Mouse (Mus musculus): ENCODE measurements around the gene Gapvd1. TPM values are rescaled to one million over a fixed set of nuclear protein-coding genes. Genes with fewer than 3 reads are reported as not detected.
"Not testable (repeated sequence)": the region's sequence is repeated elsewhere in the genome, so short reads cannot be mapped to it uniquely, and the experiment has no call there.

Gene Gapvd1
- 100 to 1,000 TPM in 1 of 2 experiments, 10 to 100 TPM in 1; 93.3 to 109 TPM for total RNA-seq (2021)

DNA sequence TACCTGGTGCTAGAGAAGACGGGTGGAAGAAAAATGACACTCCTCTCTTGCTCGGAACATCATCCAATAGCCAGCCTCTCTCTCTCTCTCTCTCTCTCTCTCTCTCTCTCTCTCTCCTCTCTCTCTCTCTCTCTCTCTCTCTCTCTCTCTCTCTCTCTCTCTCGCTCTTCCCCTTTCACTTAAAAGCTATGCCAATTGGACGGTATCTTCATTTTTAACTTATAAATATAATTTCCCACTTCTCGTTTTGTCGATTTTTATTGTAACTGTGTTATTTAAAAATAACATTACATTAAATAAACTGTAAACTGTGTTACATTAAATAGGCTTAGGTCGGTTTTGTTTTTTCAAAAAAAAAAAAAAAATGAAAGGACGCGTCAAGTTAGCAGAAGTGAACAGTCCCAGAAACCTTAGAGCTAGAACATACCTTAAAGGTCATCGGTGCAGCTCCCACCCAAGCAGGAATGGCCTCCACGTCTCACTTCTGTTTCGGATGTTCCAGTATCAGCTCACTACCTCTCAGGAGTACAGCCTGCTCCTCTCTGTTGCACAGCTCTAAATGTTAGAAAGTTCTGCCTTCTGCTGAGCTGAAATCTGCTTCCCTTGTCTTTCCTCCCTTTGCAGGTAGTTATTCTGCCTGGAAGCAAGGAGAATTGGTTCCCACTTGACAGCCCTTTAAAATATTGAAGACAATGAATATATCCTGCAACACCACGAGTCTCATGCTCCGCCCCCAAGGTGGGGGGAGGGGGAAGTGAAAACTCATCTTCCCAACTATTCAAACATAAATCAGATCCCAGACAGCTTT, at the start of gene Gapvd1:
TSS of gene Gapvd1 (minus strand) at position 682 of the 808 bp plus-strand sequence.
- intact Hi-C loops (cut with DNase I): loop anchor here (2.0 kb wide), 1 partner anchor 16 kb away; the partner anchor contains the start of gene Hspa5

DNA sequence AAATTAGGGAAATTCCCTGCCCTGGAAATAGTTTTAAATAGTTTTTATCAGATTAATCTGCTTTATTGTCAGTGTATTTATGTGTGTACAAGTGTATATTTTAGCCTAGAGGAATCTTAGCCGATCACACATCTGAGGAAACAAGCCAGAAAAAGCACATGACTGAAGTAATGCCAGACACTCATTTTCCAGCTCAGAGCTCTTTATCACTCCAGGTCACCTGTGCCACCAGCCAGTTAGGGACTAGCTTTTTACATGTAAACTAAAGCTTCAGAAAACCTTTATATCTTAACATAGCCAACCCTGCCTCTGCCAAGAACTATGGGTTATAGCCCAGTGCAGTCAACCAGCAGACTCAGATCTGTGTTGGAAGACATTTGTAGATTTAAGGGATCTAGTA, 49.8 kb upstream of the Gapvd1 start:
- DNase-seq (ENCODE audit: low spot score in 2 of 2): no peak
- intact Hi-C loops (cut with DNase I): no loop called here

More for the DNA sequence above, at the start of gene Gapvd1:
- DNase-seq (ENCODE audit: low spot score in 2 of 2): peak in 1 of 2 experiments; percentile 15

DNA sequence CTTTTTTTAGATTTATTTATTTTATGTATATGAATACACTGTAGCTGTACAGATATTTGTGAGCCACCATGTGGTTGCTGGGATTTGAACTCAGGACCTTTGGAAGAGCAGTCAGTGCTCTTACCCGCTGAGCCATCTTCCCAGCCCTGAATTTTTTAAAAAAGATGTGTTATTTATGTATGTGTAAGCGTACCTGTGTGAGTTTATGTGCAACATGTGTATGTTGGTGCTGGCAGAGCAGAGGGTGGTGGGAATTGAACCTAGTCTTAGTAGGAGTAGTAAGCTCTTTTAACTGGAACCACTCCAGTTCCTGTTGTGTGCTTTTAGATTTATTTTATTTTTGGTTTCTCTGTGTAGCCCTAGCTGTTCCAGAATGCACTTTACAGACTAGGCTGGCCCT, 49.1 kb upstream of the Gapvd1 start:
- intact Hi-C loops (cut with DNase I): no loop called here
- DNase-seq (ENCODE audit: low spot score in 2 of 2): no peak

DNA sequence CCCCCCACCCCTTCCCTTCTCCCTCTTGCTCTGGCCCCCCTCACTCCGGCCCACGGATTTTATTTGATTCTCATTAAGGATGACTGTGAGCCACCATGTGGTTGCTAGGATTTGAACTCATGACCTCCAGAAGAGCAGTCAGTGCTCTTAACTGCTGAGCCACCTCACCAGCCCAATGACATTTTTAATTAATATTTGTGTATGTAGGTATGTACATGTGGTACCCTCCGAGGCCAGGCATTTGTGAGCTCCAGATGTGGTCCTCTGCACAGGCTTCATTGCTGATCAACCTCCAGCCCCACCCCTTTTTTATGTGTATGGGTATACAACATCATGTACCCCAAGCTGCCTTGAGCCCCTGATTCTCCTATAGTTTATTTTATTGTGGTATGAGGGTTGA, 48.7 kb upstream of the Gapvd1 start:
- intact Hi-C loops (cut with DNase I): no loop called here
- no peak for DNase-seq (ENCODE audit: low spot score in 2 of 2)

DNA sequence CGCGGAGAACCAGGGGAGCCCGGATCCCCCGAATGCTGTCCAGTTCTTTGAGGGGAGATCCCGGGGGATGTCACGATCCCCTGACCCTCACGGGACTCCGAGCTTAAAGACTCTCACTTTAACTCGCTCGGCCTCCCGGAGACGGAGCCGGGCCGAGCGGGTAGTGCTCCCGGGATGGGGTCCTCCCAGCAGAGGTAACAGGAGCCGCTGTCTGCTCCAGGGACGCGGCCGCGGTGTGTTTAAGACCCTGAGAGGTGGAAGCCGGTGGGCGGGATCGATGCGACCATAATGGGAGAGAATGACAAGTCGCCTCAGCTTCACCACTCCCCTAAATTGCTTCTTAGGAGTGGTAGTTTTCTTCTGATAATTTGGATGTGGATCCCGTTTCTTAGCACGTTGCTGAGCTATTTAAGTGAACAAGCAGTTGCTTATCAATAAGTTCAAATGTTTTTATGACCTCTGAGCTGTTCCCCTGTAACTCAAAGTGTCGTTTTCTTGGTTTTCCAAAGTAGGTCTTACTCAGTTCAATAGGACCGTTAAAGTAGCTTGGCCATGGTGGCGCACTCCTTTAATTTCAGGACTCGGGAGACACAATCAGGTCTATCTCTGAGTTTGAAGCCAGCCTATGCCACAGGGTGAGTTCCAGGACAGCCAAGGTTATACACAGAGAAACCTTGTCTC, 47.7 kb upstream of the Gapvd1 start:
- DNase-seq (ENCODE audit: low spot score in 2 of 2); intact Hi-C loops (cut with DNase I): not testable (repeated sequence)

DNA sequence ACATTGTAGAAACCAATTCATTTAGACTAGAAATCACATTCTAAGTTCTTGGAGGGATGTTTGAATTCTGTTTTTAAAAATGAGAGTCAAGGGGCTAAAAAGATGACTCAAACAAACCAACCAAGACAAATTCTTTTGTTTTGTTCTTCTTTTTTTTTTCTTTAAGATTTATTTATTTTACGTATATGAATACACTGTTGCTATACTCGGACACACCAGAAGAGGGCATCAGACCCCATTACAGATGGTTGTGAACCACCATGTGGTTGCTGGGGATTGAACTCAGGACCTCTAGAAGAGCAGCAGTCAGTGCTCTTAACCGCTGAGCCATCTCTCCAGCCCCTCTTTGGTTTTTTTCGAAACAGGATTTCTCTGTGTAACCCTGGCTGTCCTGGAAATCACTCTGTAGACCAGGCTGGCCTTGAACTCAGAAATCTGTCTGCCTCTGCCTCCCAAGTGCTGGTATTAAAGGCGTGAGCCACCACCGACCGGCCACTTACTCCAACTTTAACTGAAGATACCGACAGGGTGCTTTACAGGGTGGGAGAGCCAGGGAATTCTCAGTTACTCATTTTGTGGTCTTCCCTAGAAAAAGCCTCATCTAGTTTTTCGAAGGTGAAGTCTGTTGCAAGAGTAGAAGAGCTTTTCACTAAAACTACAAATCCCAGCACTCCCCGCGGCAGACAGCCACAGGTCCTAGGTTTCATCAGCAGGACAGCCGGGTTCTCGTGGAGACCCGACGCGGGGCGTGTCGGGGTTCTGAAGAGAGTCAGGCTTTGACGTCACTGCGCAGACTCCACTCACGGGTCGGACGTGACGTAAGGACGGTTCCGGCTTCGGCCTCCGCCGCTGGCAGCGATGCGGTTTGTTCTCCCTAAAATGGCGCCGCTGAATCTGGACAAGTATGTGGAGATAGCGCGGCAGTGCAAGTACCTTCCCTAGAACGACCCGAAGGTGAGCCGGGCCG, 46.8 kb upstream of the Gapvd1 start:
- intact Hi-C loops (cut with DNase I): no loop called here
- DNase-seq (ENCODE audit: low spot score in 2 of 2): peak; percentile 95 to 97

DNA sequence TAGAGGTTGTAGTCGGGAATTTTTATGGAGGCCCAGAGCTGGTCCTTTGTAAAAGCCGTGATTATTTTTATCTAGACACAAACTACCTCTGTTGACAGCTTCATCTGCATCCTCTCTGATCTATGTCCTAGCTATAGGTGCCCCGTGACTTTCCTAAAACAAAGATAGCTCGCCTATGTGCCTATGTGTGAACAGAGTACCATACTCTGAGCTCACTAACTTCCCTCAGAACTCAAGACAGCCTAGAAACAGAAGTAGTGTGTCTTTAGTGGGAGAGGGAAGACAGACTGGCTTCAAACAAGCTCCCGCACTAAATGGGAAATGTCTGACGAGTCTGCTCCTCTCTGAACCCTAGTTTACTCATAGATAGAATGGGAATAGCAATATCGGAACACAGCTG, 45.3 kb upstream of the Gapvd1 start:
- no peak for DNase-seq (ENCODE audit: low spot score in 2 of 2)
- intact Hi-C loops (cut with DNase I): no loop called here

DNA sequence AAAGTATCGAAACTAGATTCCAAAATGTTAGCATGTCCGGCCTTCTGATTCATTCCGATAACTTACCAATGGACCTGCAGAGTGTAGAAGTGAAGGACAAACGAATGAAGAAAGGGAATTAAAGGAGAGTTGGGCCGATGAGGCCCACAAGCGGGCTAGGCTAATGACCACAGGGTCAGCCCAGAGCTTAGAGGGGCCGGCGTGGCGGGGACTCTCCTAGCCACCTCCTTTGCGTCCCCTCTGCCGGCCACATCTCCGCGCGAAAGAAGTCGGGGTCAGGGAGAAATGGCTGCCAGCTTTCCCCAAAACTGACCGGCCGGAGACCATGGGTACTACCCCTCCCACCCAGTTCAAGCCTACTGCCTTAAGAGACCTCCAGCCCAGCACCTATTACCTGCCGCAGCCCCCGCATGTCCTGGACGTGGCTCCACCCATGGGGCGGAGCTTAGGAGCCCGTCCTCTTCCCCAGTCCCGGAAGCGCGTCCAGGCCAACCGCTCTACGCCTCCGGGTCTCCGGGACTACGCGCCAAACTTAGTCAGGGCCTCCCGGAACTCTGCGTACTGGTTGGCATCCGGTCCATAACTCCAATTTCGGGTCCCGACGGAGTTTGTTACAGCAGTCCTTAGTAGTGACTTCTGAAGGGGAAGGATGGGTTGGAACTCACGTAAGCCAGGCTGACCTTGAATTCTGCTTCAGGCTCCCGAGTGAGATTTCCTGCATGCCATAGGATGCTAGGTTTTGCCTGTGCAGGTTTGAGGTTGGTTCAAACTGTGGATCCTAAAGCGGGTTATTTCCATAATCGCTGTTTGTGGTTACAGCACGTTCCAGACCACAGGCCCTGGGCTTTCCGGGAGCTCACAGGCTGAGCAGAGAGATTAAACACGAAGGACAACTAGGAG, 44.6 kb upstream of the Gapvd1 start, which contains the start of gene Rabepk:
TSS of gene Rabepk (minus strand) at position 556 of the 900 bp plus-strand sequence.
- peak; percentile 75 to 77 for DNase-seq (ENCODE audit: low spot score in 2 of 2)
- intact Hi-C loops (cut with DNase I): no loop called here

DNA sequence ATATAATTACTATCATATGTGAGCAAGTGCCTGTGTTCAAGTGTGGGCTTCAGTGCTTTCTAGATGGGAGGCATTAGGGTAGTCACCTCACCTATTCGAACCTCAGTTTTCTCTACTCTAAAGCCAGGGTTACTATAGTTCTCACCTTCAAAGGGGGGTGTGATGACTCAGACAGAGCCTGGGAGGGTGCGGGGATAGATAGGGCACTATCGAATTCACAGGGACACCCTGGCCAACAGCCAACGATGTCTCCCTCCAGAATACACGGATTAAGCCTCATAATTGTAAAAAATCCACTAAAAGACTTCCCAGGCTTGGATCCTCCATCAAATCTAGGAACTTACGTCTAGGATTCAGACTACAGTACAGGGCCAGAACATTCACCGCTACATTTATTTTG, 40.4 kb upstream of the Gapvd1 start:
- intact Hi-C loops (cut with DNase I): no loop called here
- DNase-seq (ENCODE audit: low spot score in 2 of 2): no peak

DNA sequence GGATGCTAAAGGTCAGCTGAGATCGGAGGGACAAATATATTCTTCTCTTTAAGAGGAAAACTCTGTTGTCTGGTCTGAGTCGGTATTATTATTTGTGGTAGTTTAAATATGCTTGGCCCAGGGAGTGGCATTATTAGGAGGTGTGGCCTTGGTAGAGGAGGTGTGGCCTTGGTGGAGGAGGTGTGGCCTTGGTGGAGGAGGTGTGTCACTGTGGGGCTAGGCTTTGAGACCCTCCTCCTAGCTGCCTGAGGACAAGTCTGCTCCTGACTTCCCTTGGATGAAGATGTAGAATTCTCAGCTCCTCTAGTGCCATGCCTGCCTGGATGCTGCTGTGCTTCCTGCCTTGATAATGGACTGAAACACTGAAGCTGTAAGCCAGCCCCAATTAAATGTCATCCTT, 39.5 kb upstream of the Gapvd1 start:
- no peak for DNase-seq (ENCODE audit: low spot score in 2 of 2)
- intact Hi-C loops (cut with DNase I): no loop called here

DNA sequence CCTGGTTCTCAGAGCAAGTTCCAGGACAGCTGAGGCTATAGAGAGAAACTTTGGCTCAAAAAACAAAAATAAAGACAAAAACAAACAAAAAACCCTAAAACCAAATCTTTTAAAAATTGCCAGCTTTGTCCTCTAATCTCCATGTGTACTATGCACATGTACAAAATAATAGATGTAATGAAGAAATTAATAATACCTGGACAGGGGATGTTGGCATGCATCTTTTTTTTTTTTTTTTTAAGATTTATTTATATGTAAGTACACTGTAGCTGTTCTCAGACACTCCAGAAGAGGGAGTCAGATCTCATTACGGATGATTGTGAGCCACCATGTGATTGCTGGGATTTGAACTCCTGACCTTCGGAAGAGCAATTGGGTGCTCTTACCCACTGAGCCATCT, 37.5 kb upstream of the Gapvd1 start:
- intact Hi-C loops (cut with DNase I); DNase-seq (ENCODE audit: low spot score in 2 of 2): not testable (repeated sequence)

DNA sequence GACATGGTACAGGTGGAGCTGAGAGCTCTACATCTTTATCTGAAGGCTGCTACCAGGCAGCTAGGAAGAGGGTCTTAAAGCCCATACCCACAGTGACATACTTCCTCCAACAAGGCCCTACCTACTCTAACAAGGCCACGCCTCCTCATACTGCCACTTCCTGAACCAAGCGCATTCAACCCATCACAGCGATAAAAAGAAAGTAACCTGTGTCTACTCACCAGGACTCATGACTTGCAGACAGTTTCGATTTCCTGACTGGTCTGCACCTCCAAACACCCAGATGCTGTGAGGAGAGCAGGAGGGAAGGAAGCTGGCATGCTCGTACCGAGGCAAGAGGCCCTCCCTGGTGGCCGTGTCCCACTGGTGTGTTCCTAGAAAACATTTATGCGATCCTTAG, 35.2 kb upstream of the Gapvd1 start:
- intact Hi-C loops (cut with DNase I): no loop called here
- DNase-seq (ENCODE audit: low spot score in 2 of 2): no peak

DNA sequence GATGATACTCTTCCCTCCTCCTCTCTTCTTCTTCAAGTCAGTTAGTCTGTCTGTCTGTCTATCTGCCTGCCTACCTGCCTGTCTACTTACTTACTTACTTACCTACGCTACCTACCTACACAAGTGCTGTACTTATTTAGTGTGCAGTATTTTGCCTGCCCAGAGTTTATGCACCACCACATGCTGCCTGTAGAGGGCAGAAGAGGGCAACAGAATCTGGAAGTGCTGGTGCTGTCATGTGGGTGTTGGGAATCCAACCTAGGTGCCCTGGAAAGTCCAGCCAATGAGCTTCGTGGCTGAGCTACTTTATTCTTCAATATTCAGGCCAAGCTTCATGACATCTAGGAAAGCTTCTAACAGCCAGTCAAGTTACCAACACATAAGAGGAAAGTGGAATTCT, 29.1 kb upstream of the Gapvd1 start:
- peak in 1 of 2 experiments; percentile 18 for DNase-seq (ENCODE audit: low spot score in 2 of 2)
- intact Hi-C loops (cut with DNase I): no loop called here

DNA sequence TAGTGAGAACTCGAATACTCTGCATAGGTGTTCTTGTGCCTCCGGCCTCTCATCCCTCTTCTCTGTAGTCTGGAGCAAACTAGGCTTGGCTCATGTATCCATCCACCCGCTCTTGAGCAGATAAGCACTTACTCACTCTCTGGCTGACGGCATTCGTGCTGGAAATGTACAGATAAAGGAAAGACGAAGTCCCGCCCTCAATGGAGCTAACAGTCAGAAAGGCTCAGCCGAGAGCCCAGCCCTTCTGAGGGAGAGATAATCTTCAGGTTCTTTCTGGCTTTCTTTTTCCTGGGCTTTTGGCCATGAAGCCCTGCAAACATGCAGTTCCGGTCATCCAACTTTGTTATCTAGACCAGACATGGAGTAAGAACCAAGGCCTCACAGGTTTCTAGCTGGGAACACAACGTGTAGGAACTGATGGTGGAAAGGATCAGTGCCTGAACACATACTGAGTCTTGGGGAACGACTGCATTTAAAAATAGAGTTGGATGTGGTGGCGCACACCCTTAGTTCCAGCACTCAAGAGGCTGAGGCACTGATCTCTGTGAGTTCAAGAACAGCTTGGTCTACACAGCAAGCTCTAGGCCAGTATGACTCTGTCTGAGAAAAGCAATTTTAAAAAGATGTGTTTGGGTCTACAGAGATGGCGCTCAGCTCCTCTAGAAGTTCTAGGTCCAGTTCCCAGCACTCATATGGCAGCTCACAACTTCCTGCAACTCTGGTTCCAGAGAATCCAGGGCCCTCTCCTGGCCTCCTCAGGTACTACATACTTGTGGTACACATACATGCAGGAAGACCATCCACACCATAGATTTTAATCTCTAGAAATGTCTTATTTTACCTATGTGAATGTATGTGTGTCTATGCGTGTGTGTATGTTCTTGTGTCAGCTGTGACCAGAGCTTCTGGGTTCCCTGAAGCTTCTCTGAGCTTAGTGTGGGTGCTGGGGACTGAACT, 28.3 kb upstream of the Gapvd1 start:
- DNase-seq (ENCODE audit: low spot score in 2 of 2): no peak

DNA sequence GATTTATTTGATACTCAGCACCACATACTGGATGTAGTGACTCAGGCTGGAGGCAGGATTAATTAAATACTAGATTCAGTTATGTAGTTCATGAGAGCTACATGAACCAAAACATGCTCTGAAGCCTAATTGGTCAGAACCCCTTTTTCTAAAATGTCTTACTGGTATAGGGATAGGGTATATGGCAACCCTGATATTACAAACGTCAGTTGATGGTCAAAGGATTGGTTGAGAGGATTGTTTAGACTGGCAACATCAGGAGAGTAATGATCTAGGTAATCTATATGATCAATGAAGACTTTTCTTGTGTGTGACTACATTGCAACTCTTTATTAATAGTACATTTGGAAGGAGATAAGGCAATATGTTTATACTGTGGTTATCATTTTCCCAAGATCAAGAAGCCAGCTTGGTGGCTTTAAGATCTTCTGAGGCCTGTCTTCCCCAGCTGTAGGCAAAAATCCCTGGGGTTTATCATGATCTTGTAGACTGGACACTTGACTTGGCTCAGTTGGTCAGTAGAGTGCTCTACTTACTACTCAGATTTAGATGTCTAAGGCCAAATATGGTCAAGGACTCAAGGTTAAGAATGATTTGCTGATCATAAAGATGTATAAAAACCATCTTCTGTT, 22.3 kb upstream of the Gapvd1 start:
- no peak for DNase-seq (ENCODE audit: low spot score in 2 of 2)
- intact Hi-C loops (cut with DNase I): no loop called here

More for the DNA sequence above, 28.3 kb upstream of the Gapvd1 start:
- intact Hi-C loops (cut with DNase I): no loop called here

DNA sequence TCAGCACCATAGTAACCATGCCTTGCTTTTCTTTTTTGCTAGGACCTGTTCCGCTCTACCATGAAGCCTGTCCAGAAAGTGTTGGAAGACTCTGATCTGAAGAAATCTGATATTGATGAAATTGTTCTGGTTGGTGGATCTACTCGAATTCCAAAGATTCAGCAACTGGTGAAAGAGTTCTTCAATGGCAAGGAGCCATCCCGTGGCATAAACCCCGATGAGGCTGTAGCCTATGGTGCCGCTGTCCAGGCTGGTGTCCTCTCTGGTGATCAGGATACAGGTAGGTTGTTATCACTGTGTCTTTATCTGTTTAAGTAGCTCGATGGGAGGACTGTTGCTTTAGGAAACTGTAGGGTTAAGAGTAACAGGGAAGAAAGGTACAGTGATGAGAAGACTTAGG, 19.5 kb upstream of the Gapvd1 start:
- no peak for DNase-seq (ENCODE audit: low spot score in 2 of 2)
- intact Hi-C loops (cut with DNase I): no loop called here

DNA sequence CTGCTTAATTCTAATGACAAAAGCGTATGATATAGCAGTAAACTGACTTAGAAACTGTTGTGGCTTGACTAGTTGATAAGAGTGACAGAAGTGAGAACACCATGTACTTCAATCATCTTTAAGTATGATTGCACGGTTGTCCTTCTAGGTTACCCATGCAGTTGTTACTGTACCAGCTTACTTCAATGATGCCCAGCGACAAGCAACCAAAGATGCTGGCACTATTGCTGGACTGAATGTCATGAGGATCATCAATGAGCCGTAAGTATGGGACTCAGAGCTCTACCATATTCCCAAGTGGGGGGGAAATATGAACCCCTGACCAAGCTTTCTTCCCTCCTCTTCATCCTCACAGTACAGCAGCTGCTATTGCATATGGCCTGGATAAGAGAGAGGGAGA, 18.6 kb upstream of the Gapvd1 start:
- DNase-seq (ENCODE audit: low spot score in 2 of 2): no peak
- intact Hi-C loops (cut with DNase I): no loop called here
